Mouse (Mus musculus): ENCODE measurements around the gene Siglec1. TPM values are rescaled to one million over a fixed set of nuclear protein-coding genes. Genes with fewer than 3 reads are reported as not detected.
A peak's percentile ranks its signal among the peaks of the same experiment; 100 is the strongest.

Siglec1 gene
- polyA plus RNA-seq, 1 experiment from 2014 or later, result 0.40 TPM

GRCm38 (mm10) chr2:131094823-131095222, 8.3 kb upstream of the Siglec1 start:
- no peak for ATAC-seq (ENCODE audit: insufficient read depth, low FRiP score, low read depth)
- H3K9me3 ChIP-seq, result no peaks in the 10 kb centered on the region
- no peak overlapping the region for H3K4me2 ChIP-seq
- H3K4me3 ChIP-seq (replicated peaks), result no peak overlapping the region
- no peaks in the 10 kb centered on the region for H3K36me3 ChIP-seq
- 5% methylated on average over 1 of the region's 1 CpGs for WGBS
- H3K27ac ChIP-seq, result no peak overlapping the region
- no peaks in the 10 kb centered on the region for H3K4me1 ChIP-seq
- no peak overlapping the region for H3K9ac ChIP-seq
- no peaks in the 10 kb centered on the region for H3K27me3 ChIP-seq (replicated peaks)

GRCm38 (mm10) chr2:131093577-131093976, 7.0 kb upstream of the Siglec1 start:
- H3K9ac ChIP-seq, result no peak overlapping the region
- ATAC-seq (ENCODE audit: insufficient read depth, low FRiP score, low read depth), result no peak
- H3K27ac ChIP-seq, result no peak overlapping the region
- H3K9me3 ChIP-seq, result no peaks in the 10 kb centered on the region
- WGBS, result 89% methylated on average over 5 of the region's 5 CpGs
- H3K36me3 ChIP-seq, result no peaks in the 10 kb centered on the region
- no peaks in the 10 kb centered on the region for H3K4me1 ChIP-seq
- no peaks in the 10 kb centered on the region for H3K27me3 ChIP-seq (replicated peaks)
- H3K4me2 ChIP-seq, result no peak overlapping the region
- no peak overlapping the region for H3K4me3 ChIP-seq (replicated peaks)

GRCm38 (mm10) chr2:131090852-131091251, 4.3 kb upstream of the Siglec1 start:
- no peaks in the 10 kb centered on the region for H3K36me3 ChIP-seq
- H3K27ac ChIP-seq, result no peak overlapping the region
- ATAC-seq (ENCODE audit: insufficient read depth, low FRiP score, low read depth), result no peak
- 76% methylated on average over 3 of the region's 3 CpGs for WGBS
- H3K9ac ChIP-seq, result no peak overlapping the region
- no peaks in the 10 kb centered on the region for H3K27me3 ChIP-seq (replicated peaks)
- no peaks in the 10 kb centered on the region for H3K4me1 ChIP-seq
- H3K4me3 ChIP-seq (replicated peaks), result no peak overlapping the region
- no peak overlapping the region for H3K4me2 ChIP-seq
- no peaks in the 10 kb centered on the region for H3K9me3 ChIP-seq

GRCm38 (mm10) chr2:131089634-131090033, 3.1 kb upstream of the Siglec1 start:
- Histone ChIP-seq H3K4me3 (replicated peaks) (no peak overlapping the region), H3K27me3 (replicated peaks) (no peaks in the 10 kb centered on the region), H3K36me3 (no peaks in the 10 kb centered on the region), H3K9ac (no peak overlapping the region), H3K27ac (no peak overlapping the region), H3K4me1 (no peaks in the 10 kb centered on the region), H3K9me3 (no peaks in the 10 kb centered on the region), H3K4me2 (no peak overlapping the region)
- 96% methylated on average over 1 of the region's 1 CpGs for WGBS
- no peak for ATAC-seq (ENCODE audit: insufficient read depth, low FRiP score, low read depth)

GRCm38 (mm10) chr2:131088581-131088980, 2.0 kb upstream of the Siglec1 start:
- Histone ChIP-seq H3K4me3 (replicated peaks) (no peak overlapping the region), H3K27ac (no peak overlapping the region), H3K9ac (no peak overlapping the region), H3K9me3 (no peaks in the 10 kb centered on the region), H3K4me1 (no peaks in the 10 kb centered on the region), H3K27me3 (replicated peaks) (no peaks in the 10 kb centered on the region), H3K4me2 (no peak overlapping the region), H3K36me3 (no peaks in the 10 kb centered on the region)
- ATAC-seq (ENCODE audit: insufficient read depth, low FRiP score, low read depth), result no peak
- 77% methylated on average over 4 of the region's 4 CpGs for WGBS

GRCm38 (mm10) chr2:131084206-131084605, 2.4 kb downstream of the Siglec1 start:
- Histone ChIP-seq H3K4me2 (no peak overlapping the region), H3K36me3 (no peaks in the 10 kb centered on the region), H3K9ac (no peak overlapping the region), H3K27me3 (replicated peaks) (no peaks in the 10 kb centered on the region), H3K27ac (no peak overlapping the region), H3K9me3 (no peaks in the 10 kb centered on the region), H3K4me1 (no peaks in the 10 kb centered on the region), H3K4me3 (replicated peaks) (no peak overlapping the region)
- no peak for ATAC-seq (ENCODE audit: insufficient read depth, low FRiP score, low read depth)
- 80% methylated on average over 4 of the region's 4 CpGs for WGBS

GRCm38 (mm10) chr2:131080507-131080906, 6.1 kb downstream of the Siglec1 start:
- 73% methylated on average over 5 of the region's 5 CpGs for WGBS
- no peak for ATAC-seq (ENCODE audit: insufficient read depth, low FRiP score, low read depth)
- H3K4me1 ChIP-seq, result no peaks in the 10 kb centered on the region

GRCm38 (mm10) chr2:131072536-131072935, 14.0 kb downstream of the Siglec1 start:
- no peaks in the 10 kb centered on the region for H3K36me3 ChIP-seq
- H3K4me1 ChIP-seq, result no peaks in the 10 kb centered on the region
- no peak for ATAC-seq (ENCODE audit: insufficient read depth, low FRiP score, low read depth)
- no peak overlapping the region for H3K9ac ChIP-seq
- H3K4me2 ChIP-seq, result no peak overlapping the region
- 81% methylated on average over 10 of the region's 10 CpGs for WGBS
- no peaks in the 10 kb centered on the region for H3K9me3 ChIP-seq
- H3K27me3 ChIP-seq (replicated peaks), result no peaks in the 10 kb centered on the region
- no peak overlapping the region for H3K4me3 ChIP-seq (replicated peaks)
- H3K27ac ChIP-seq, result no peak overlapping the region

More at GRCm38 (mm10) chr2:131080507-131080906, 6.1 kb downstream of the Siglec1 start:
- Histone ChIP-seq H3K4me3 (replicated peaks) (no peak overlapping the region), H3K27ac (no peak overlapping the region), H3K9ac (no peak overlapping the region), H3K9me3 (no peaks in the 10 kb centered on the region), H3K36me3 (no peaks in the 10 kb centered on the region), H3K27me3 (replicated peaks) (no peaks in the 10 kb centered on the region), H3K4me2 (no peak overlapping the region)

GRCm38 (mm10) chr2:131067481-131067880, 19.1 kb downstream of the Siglec1 start:
- Histone ChIP-seq H3K4me1 (peaks cover 7% of the 10 kb centered on the region), H3K36me3 (no peaks in the 10 kb centered on the region), H3K9me3 (no peaks in the 10 kb centered on the region), H3K27me3 (replicated peaks) (peaks cover 15% of the 10 kb centered on the region; the same call in 1 of the 2 replicates), H3K9ac (no peak overlapping the region), H3K4me2 (no peak overlapping the region), H3K4me3 (replicated peaks) (no peak overlapping the region), H3K27ac (no peak overlapping the region)
- no peak for ATAC-seq (ENCODE audit: insufficient read depth, low FRiP score, low read depth)
- WGBS, result 48% methylated on average over 6 of the region's 6 CpGs

GRCm38 (mm10) chr2:131066342-131066741, 20.2 kb downstream of the Siglec1 start:
- WGBS, result 60% methylated on average over 9 of the region's 9 CpGs

GRCm38 (mm10) chr2:131063404-131063864, 23.1 kb downstream of the Siglec1 start, which contains the start of gene Adam33:
TSS of gene Adam33 (minus strand) at chr2:131063814.
- WGBS, result 3% methylated on average over 25 of the region's 27 CpGs
- peak; percentile 55; the same call in 1 of the 2 replicates for ATAC-seq (ENCODE audit: insufficient read depth, low FRiP score, low read depth)
- H3K4me1 ChIP-seq, result peaks cover 15% of the 10 kb centered on the region
- H3K27ac ChIP-seq, result no peak within 1 kb of the TSS
- H3K4me2 ChIP-seq, result peak within 1 kb of the TSS; percentile 68
- H3K36me3 ChIP-seq, result no peaks in the 10 kb centered on the region
- no peaks in the 10 kb centered on the region for H3K9me3 ChIP-seq
- H3K4me3 ChIP-seq (replicated peaks), result peak within 1 kb of the TSS; percentile 29
- no peak within 1 kb of the TSS for H3K9ac ChIP-seq
- peaks cover 23% of the 10 kb centered on the region; the same call in 1 of the 2 replicates for H3K27me3 ChIP-seq (replicated peaks)

More at GRCm38 (mm10) chr2:131066342-131066741, 20.2 kb downstream of the Siglec1 start:
- Histone ChIP-seq H3K4me1 (peaks cover 7% of the 10 kb centered on the region), H3K9me3 (no peaks in the 10 kb centered on the region), H3K27ac (no peak overlapping the region), H3K36me3 (no peaks in the 10 kb centered on the region), H3K27me3 (replicated peaks) (peaks cover 23% of the 10 kb centered on the region; the same call in 1 of the 2 replicates), H3K9ac (no peak overlapping the region), H3K4me3 (replicated peaks) (no peak overlapping the region), H3K4me2 (no peak overlapping the region)
- no peak for ATAC-seq (ENCODE audit: insufficient read depth, low FRiP score, low read depth)

- Histone ChIP-seq H3K27me3 (replicated peaks) (peaks cover 23% of the 10 kb centered on the region; the same call in 1 of the 2 replicates), H3K27ac (no peak overlapping the region), H3K9ac (no peak overlapping the region), H3K36me3 (no peaks in the 10 kb centered on the region), H3K4me2 (no peak overlapping the region), H3K4me3 (replicated peaks) (no peak overlapping the region), H3K4me1 (peaks cover 15% of the 10 kb centered on the region), H3K9me3 (no peaks in the 10 kb centered on the region)
- 47% methylated on average over 5 of the region's 5 CpGs for WGBS
- no peak for ATAC-seq (ENCODE audit: insufficient read depth, low FRiP score, low read depth)
These were observed 25.0 kb downstream of the Siglec1 start for GRCm38 (mm10) chr2:131061607-131062006.

- WGBS, result 67% methylated on average over 6 of the region's 6 CpGs
- Histone ChIP-seq H3K4me3 (replicated peaks) (no peak overlapping the region), H3K27me3 (replicated peaks) (peaks cover 23% of the 10 kb centered on the region), H3K4me1 (peaks cover 21% of the 10 kb centered on the region), H3K9me3 (no peaks in the 10 kb centered on the region), H3K9ac (no peak overlapping the region), H3K4me2 (no peak overlapping the region), H3K27ac (no peak overlapping the region), H3K36me3 (no peaks in the 10 kb centered on the region)
- ATAC-seq (ENCODE audit: insufficient read depth, low FRiP score, low read depth), result no peak
These were observed 25.8 kb downstream of the Siglec1 start for GRCm38 (mm10) chr2:131060784-131061183.
